Mouse (Mus musculus): ENCODE results near the gene Gm20388. TPM values are rescaled to one million over a fixed set of nuclear protein-coding genes. Genes with fewer than 3 reads are reported as not detected.
"Not testable (repeated sequence)": the region's sequence is repeated elsewhere in the genome, so short reads cannot be mapped to it uniquely, and the experiment has no call there.

The Gm20388 gene
- polyA plus RNA-seq, 1 experiment from 2014 or later = 1.4 TPM

DNA sequence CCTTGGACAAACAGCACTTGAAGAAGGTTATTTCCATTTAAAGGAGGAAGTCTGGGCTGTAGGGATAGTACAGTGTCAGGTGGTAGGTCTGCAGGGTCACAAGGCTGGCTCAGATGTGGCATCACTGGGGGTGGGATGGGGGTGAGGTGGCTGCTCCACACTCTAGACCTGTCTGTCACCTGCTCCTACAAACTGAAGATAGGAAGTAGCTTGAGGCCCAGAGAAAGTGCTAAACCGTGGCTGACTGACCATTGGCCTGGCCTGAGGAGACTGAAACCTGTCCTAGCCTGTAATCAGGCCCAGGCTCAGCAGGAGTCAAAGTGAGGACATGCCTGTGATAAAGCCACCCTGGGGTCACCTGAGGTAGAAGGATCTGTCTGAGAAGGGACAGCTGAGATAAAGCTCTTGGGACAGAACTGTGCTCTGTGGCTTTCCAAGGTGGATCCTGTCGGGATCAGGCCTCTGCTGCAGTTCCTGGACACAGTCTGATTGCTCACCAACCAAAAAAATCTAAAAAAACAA lies 1678.6 kb downstream of the Gm20388 start:
- Histone ChIP-seq H3K27ac (ENCODE audit: low read length) (peak overlapping the region; percentile 98), H3K27me3 (ENCODE audit: control insufficient read depth, insufficient read depth, low read depth, low read length) (no peaks in the 10 kb centered on the region), H3K9ac (ENCODE audit: low read depth, low read length) (peak overlapping the region; percentile 15), H3K4me1 (ENCODE audit: control insufficient read depth, low read depth, low read length) (peaks cover 65% of the 10 kb centered on the region), H3K36me3 (ENCODE audit: control insufficient read depth, insufficient read depth) (peaks cover 11% of the 10 kb centered on the region), H3K9me3 (replicated peaks; ENCODE audit: control insufficient read depth, low read length) (no peaks in the 10 kb centered on the region), H3K4me3 (ENCODE audit: low read depth, low read length) (no peak overlapping the region), H3K4me2 (ENCODE audit: low read depth, low read length) (peak overlapping the region; percentile 77)
- ATAC-seq (ENCODE audit: low read depth) = peak; percentile 8
- 23% methylated on average over 2 of the region's 2 CpGs for WGBS (ENCODE audit: insufficient replicate concordance)

DNA sequence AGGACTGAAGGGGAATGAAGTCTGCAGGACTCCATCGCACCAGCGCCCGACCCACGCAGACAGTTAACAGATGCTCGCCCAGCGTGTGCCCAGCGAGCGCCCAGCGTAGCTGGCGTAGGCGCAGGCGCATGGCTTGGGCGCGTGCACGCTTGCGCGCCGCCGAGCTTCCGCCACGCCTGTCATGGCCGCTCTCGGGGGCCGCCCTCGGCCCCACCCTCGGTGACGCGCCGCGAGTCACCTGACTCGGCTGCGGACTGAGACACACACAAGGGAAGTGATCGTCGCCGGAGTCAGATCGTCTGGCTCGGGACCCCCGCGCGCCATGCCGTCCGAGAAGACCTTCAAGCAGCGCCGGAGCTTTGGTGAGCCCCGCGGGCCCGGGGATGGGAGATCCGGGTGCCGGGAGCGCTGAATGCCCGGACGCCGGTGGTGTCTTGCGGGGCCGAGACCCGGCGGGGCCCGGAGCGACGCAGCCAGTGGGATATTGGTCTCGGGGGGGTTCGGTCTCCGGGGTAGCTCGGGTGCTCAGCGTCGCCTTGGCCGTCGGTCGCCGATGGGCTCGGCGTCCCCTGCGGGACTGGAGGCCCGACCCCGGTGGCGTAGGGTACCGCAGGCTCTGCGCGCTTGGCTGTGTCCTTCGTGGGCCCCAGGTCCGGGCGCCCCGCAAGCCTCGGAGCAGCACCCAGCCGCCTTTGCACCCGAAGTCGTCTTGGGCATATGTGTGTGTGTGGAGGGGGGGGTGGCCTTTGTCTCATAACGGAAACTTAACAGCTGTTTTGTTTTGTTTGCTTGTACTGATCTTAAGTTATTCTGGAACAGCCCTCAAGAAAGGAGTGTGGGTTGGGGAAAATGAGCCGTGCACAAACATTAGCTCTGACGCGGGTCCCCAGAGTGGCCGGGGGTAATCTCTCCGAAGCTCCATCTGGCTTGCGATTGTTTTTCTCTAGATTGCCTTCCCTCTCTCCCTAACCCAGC lies 1679.8 kb downstream of the Gm20388 start, which contains the start of gene Map1lc3b:
Gene Map1lc3b, plus strand, starts transcription at position 159 of the 975 bp plus-strand sequence.
- Histone ChIP-seq H3K27me3 (ENCODE audit: control insufficient read depth, insufficient read depth, low read depth, low read length) (no peaks in the 10 kb centered on the region), H3K4me1 (ENCODE audit: control insufficient read depth, low read depth, low read length) (peaks cover 60% of the 10 kb centered on the region), H3K27ac (ENCODE audit: low read length) (peak within 1 kb of the TSS; percentile 98), H3K36me3 (ENCODE audit: control insufficient read depth, insufficient read depth) (peaks cover 21% of the 10 kb centered on the region), H3K4me2 (ENCODE audit: low read depth, low read length) (peak within 1 kb of the TSS; percentile 77), H3K4me3 (ENCODE audit: low read depth, low read length) (peak within 1 kb of the TSS; percentile 90), H3K9me3 (replicated peaks; ENCODE audit: control insufficient read depth, low read length) (no peaks in the 10 kb centered on the region), H3K9ac (ENCODE audit: low read depth, low read length) (peak within 1 kb of the TSS; percentile 96)
- ATAC-seq (ENCODE audit: low read depth) = peak; percentile 80
- under 1% methylated on average over 89 of the region's 94 CpGs for WGBS (ENCODE audit: insufficient replicate concordance)

DNA sequence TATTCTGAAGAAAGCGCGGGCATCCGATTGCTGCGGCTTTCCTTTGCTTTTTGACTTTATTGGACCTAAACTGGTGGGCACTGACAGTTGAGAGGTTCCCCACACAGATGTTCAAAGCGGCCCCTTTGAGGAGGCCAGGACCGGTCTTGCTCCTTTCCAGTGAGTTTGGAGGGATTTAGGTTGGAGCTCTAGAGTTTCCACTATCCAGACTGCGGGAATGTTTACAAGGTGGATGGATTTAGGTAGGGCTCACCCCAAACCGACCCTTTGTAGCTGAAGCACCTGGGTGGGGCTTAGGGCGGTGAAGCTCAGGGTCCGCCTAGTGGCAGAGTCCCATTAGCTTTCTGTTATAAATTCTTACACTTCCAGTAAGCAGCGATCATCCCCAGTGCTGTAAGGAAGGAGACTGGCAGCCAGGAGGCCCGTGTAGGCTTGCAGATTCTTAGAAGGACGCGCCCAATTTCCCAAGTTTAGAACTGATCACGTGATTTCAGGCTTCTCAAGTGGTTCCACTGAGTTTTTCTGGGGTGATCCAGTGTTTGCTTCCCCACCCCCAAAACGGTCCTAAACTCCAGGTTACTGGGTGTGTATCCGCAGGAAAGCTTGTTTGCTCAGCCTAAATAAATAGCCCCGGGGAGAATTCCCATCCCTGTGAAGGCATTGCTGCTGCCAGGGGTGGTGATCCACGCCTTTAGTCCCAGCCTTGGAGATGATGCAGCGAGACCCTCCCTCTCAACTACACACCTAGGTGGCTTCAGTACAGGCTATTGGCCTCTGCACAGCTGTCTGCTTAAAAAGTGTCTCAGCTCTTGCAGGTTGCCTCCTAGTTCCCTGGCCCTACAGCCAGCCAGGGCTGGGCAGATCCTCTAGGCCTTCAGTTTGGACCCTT lies 1680.8 kb downstream of the Gm20388 start:
- peak; percentile 12; the same call in 1 of the 2 replicates for ATAC-seq (ENCODE audit: low read depth)

DNA sequence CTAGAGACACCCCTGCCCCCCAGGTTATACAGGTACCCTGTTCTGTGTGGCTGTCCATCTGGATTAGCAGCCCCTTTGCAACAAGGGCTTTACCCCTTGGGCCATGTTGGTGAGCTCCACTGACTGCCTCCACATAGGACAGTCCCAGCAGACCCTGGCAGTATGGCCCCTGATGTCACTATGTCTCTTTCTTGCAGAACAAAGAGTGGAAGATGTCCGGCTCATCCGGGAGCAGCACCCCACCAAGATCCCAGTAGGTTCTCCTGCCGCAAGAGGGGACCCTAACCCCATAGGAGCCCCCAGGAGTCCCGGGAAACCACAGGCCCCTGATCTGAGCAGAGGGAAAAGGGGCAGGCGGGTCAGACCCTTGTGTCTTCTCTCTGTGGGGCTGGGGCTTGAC lies 1682.7 kb downstream of the Gm20388 start:
- Histone ChIP-seq H3K9ac (ENCODE audit: low read depth, low read length) (no peak overlapping the region), H3K36me3 (ENCODE audit: control insufficient read depth, insufficient read depth) (peaks cover 42% of the 10 kb centered on the region), H3K4me2 (ENCODE audit: low read depth, low read length) (no peak overlapping the region), H3K27me3 (ENCODE audit: control insufficient read depth, insufficient read depth, low read depth, low read length) (no peaks in the 10 kb centered on the region), H3K27ac (ENCODE audit: low read length) (no peak overlapping the region), H3K4me1 (ENCODE audit: control insufficient read depth, low read depth, low read length) (peaks cover 34% of the 10 kb centered on the region), H3K9me3 (replicated peaks; ENCODE audit: control insufficient read depth, low read length) (no peaks in the 10 kb centered on the region), H3K4me3 (ENCODE audit: low read depth, low read length) (no peak overlapping the region)
- 82% methylated on average over 5 of the region's 5 CpGs for WGBS (ENCODE audit: insufficient replicate concordance)
- no peak for ATAC-seq (ENCODE audit: low read depth)

More for the DNA sequence above, 1680.8 kb downstream of the Gm20388 start:
- Histone ChIP-seq H3K4me2 (ENCODE audit: low read depth, low read length) (peak overlapping the region; percentile 70), H3K27me3 (ENCODE audit: control insufficient read depth, insufficient read depth, low read depth, low read length) (no peaks in the 10 kb centered on the region), H3K9me3 (replicated peaks; ENCODE audit: control insufficient read depth, low read length) (no peaks in the 10 kb centered on the region), H3K4me3 (ENCODE audit: low read depth, low read length) (peak overlapping the region; percentile 90), H3K4me1 (ENCODE audit: control insufficient read depth, low read depth, low read length) (peaks cover 52% of the 10 kb centered on the region), H3K27ac (ENCODE audit: low read length) (peak overlapping the region; percentile 64), H3K36me3 (ENCODE audit: control insufficient read depth, insufficient read depth) (peaks cover 29% of the 10 kb centered on the region), H3K9ac (ENCODE audit: low read depth, low read length) (peak overlapping the region; percentile 96)
- WGBS (ENCODE audit: insufficient replicate concordance) = 15% methylated on average over 20 of the region's 20 CpGs

DNA sequence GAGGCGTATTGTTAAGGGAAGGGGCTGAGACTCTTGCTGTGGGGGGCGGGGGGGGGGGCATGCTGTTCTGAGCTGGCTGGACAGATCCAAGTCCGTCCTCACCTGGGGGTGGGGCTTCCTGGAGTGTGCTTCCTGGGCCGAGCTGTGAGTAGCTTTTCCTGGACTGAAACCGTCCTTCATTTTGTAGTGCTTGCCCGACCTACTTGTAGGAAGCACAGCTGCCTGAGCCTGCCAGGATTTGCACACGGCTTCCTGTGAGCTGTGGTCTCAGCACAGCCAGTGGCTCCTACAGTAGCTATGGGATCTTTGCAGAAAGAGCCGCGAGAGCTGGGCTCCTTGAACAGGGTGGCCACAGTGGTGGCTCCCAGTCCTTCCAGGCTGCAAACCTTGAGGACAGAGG lies 1683.3 kb downstream of the Gm20388 start:
- WGBS (ENCODE audit: insufficient replicate concordance) = 70% methylated on average over 9 of the region's 9 CpGs
- ATAC-seq (ENCODE audit: low read depth) = no peak
- Histone ChIP-seq H3K27ac (ENCODE audit: low read length) (no peak overlapping the region), H3K27me3 (ENCODE audit: control insufficient read depth, insufficient read depth, low read depth, low read length) (no peaks in the 10 kb centered on the region), H3K9ac (ENCODE audit: low read depth, low read length) (no peak overlapping the region), H3K4me3 (ENCODE audit: low read depth, low read length) (no peak overlapping the region), H3K4me2 (ENCODE audit: low read depth, low read length) (no peak overlapping the region), H3K36me3 (ENCODE audit: control insufficient read depth, insufficient read depth) (peaks cover 42% of the 10 kb centered on the region), H3K9me3 (replicated peaks; ENCODE audit: control insufficient read depth, low read length) (no peaks in the 10 kb centered on the region), H3K4me1 (ENCODE audit: control insufficient read depth, low read depth, low read length) (peaks cover 28% of the 10 kb centered on the region)

DNA sequence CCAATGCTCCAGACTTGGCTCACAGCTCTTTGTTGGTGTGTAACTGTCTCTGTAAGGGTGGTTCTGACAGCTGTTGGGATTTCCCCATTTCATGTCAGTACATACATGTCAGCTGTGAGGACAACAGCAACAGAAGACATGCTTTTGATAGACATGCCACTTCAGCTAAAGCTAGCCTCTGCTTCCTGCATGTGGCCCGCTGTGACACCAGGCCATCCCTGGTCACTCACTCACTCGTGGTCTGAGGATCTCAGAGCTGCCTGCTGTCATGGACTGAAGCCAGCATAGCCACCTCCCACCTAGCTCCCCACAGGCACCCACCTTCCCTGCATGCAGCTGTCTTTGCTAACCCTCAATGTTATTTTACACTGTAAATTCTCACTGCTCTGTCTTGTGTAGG lies 1686.9 kb downstream of the Gm20388 start:
- 80% methylated on average over 2 of the region's 2 CpGs for WGBS (ENCODE audit: insufficient replicate concordance)

DNA sequence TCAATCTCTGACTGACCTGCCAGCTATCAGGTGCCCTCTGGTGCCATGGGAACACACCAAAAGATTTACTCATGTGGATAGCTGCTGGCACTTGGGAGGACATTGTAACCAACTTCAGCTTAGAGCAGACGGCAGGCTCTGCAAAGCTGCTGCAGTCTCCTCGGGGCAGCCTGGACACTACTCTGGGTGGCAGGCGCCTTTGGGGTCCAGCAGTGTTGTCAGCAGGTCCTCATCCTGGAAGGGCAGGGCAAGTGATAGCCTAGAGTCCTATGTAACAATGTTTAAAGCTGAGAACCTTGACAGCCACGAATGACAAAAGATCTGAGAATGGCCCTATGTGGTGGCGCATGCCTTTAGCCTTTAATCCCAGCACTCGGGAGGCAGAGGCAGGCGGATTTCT lies 1687.5 kb downstream of the Gm20388 start:
- H3K27me3 ChIP-seq (ENCODE audit: control insufficient read depth, insufficient read depth, low read depth, low read length) = no peaks in the 10 kb centered on the region
- ATAC-seq (ENCODE audit: low read depth) = no peak
- WGBS (ENCODE audit: insufficient replicate concordance) = 81% methylated on average over 7 of the region's 7 CpGs
- no peak overlapping the region for H3K9ac ChIP-seq (ENCODE audit: low read depth, low read length)
- no peak overlapping the region for H3K4me2 ChIP-seq (ENCODE audit: low read depth, low read length)
- peaks cover 42% of the 10 kb centered on the region for H3K36me3 ChIP-seq (ENCODE audit: control insufficient read depth, insufficient read depth)
- no peaks in the 10 kb centered on the region for H3K9me3 ChIP-seq (replicated peaks; ENCODE audit: control insufficient read depth, low read length)
- no peak overlapping the region for H3K4me3 ChIP-seq (ENCODE audit: low read depth, low read length)
- H3K4me1 ChIP-seq (ENCODE audit: control insufficient read depth, low read depth, low read length) = no peaks in the 10 kb centered on the region
- H3K27ac ChIP-seq (ENCODE audit: low read length) = no peak overlapping the region

More for the DNA sequence above, 1686.9 kb downstream of the Gm20388 start:
- H3K4me1 ChIP-seq (ENCODE audit: control insufficient read depth, low read depth, low read length); ATAC-seq (ENCODE audit: low read depth); H3K27me3 ChIP-seq (ENCODE audit: control insufficient read depth, insufficient read depth, low read depth, low read length); H3K27ac ChIP-seq (ENCODE audit: low read length); H3K9ac ChIP-seq (ENCODE audit: low read depth, low read length); H3K4me2 ChIP-seq (ENCODE audit: low read depth, low read length); H3K4me3 ChIP-seq (ENCODE audit: low read depth, low read length); H3K9me3 ChIP-seq (replicated peaks; ENCODE audit: control insufficient read depth, low read length): not testable (repeated sequence)
- peaks cover 42% of the 10 kb centered on the region for H3K36me3 ChIP-seq (ENCODE audit: control insufficient read depth, insufficient read depth)

DNA sequence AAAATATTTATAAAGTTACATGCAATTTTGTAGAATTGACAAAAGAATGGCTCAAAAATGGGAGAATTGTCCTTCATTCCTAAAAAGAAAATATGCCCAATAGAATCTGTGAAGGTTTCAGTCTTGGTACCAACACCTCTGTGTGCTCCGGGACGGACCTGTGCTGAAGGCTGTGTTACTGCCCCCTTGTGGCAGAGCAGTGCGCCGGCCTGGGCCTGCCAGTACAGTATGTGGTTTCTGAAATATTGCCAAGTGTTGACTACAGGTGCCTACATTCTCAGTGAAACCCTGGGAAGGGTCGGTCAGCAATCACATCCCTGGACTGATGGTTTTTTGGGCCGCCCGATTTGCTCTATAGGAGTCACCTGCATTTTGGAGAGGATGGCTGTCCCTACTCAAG lies 1688.3 kb downstream of the Gm20388 start:
- Histone ChIP-seq H3K4me2 (ENCODE audit: low read depth, low read length) (no peak overlapping the region), H3K4me1 (ENCODE audit: control insufficient read depth, low read depth, low read length) (no peaks in the 10 kb centered on the region), H3K36me3 (ENCODE audit: control insufficient read depth, insufficient read depth) (peaks cover 35% of the 10 kb centered on the region), H3K9me3 (replicated peaks; ENCODE audit: control insufficient read depth, low read length) (no peaks in the 10 kb centered on the region), H3K9ac (ENCODE audit: low read depth, low read length) (no peak overlapping the region), H3K4me3 (ENCODE audit: low read depth, low read length) (no peak overlapping the region), H3K27me3 (ENCODE audit: control insufficient read depth, insufficient read depth, low read depth, low read length) (no peaks in the 10 kb centered on the region), H3K27ac (ENCODE audit: low read length) (no peak overlapping the region)
- ATAC-seq (ENCODE audit: low read depth) = peak; percentile 77
- 26% methylated on average over 7 of the region's 7 CpGs for WGBS (ENCODE audit: insufficient replicate concordance)

All from liver, embryonic 16.5 days (tissue).